Mouse (Mus musculus): ENCODE data around the gene Rab26. TPM values are rescaled to one million over a fixed set of nuclear protein-coding genes. Genes with fewer than 3 reads are reported as not detected.

Rab26 gene
- polyA plus RNA-seq, 1 experiment from 2014 or later = 5.7 TPM

DNA sequence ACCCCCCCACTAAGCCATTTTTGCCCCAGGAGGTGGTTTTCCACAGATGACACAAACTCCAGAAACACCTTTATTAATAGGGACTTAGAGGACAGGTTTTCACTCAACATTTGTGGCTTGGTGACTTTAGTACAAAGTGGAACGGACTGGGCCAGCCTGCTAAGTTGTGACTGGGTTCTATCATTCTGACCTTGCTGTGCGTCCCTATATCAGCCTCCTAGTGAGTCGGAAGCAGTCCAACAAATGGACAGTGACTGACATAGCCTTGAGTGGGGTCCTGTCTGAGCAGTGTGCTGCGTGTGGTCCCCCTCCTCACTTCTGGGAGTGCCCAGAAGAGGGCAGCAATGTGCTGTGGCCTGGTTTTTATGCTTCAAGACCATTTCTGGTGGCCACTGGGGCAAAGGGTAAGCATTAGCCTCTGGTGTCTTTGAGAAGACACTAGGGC, 5.0 kb downstream of the Rab26 start:
- ATAC-seq (replicated peaks; ENCODE audit: low FRiP score, low TSS enrichment, low read depth) = no peak
- peak; percentile 89 for DNase-seq (ENCODE audit: low spot score)
- Histone ChIP-seq H3K27me3 (replicated peaks; ENCODE audit: control insufficient read depth, insufficient read depth, low read length) (no peaks in the 10 kb centered on the region), H3K27ac (ENCODE audit: low read depth) (peak overlapping the region; percentile 74), H3K4me1 (replicated peaks; ENCODE audit: control insufficient read depth, insufficient read depth, low read length) (peaks cover 41% of the 10 kb centered on the region), H3K9me3 (ENCODE audit: control insufficient read depth, low read length) (no peaks in the 10 kb centered on the region), H3K9ac (ENCODE audit: low read length) (peak overlapping the region; percentile 93), H3K4me3 (ENCODE audit: low read depth, low read length) (peak overlapping the region; percentile 87), H3K36me3 (ENCODE audit: control insufficient read depth, insufficient read depth, low read length) (peaks cover 28% of the 10 kb centered on the region), H3K4me2 (ENCODE audit: low read length) (peak overlapping the region; percentile 97)
- WGBS = under 1% methylated on average over 4 of the region's 4 CpGs

DNA sequence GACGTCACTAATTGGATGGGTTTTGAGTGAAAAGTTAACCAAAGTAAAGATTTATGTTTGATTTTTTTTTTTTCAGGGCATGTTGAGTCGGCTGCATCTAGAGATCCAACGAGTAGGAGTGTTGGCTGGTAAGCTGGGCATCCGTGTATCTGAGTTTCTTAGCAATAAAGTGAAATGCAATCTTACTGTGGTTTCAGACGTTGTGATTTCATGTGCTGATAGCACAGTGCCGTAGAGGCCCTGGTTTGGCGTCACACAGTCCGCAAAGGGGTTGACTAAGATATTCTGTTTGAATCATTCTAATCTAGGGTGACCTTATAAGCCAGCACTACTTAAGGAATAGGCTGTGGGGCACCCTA, 5.5 kb downstream of the Rab26 start:
- Histone ChIP-seq H3K9me3 (ENCODE audit: control insufficient read depth, low read length) (no peaks in the 10 kb centered on the region), H3K36me3 (ENCODE audit: control insufficient read depth, insufficient read depth, low read length) (peaks cover 28% of the 10 kb centered on the region), H3K4me1 (replicated peaks; ENCODE audit: control insufficient read depth, insufficient read depth, low read length) (peaks cover 41% of the 10 kb centered on the region), H3K27ac (ENCODE audit: low read depth) (peak overlapping the region; percentile 74), H3K27me3 (replicated peaks; ENCODE audit: control insufficient read depth, insufficient read depth, low read length) (no peaks in the 10 kb centered on the region), H3K9ac (ENCODE audit: low read length) (peak overlapping the region; percentile 93), H3K4me2 (ENCODE audit: low read length) (peak overlapping the region; percentile 97), H3K4me3 (ENCODE audit: low read depth, low read length) (peak overlapping the region; percentile 87)
- ATAC-seq (replicated peaks; ENCODE audit: low FRiP score, low TSS enrichment, low read depth) = no peak
- WGBS = under 1% methylated on average over 8 of the region's 8 CpGs
- DNase-seq (ENCODE audit: low spot score) = no peak

DNA sequence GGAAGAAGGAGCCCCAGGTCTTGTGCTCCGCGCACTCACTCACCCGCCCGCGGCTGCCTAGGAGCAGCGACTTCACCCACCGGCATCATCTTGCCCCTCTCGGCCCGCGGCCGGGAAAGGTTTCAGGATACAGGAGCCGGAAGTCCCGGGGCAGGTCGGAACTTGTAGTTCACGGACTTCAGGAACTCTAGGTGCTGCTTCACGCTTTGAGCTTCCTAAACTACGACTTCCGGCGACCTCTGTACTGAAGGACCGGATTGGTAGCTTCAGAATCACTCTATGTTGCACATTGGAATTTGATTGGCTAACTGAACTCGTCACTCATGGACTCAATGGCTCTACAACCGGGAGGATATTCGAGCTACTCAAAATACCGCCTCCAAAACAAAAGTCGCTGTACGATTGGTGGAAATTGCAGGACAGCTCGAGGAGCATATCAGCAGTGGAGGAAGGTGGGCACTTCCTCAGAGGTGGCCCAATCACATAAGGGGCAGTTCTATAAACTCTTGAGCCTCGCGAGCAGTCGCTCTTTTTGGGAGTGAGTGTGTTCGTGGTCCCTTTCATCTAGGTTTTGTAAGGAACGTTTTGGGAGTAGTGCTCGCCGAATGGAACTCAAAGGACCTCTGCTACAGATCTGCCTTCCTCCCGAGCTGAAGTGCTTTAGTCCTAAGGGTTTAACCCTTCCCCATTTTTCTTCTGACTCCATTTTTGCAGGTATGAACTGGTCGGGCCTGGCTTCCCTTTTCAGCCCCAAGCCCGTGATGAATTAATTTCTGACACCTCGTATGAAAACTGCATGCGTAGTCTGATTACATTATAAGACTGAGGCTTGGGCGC, 6.1 kb downstream of the Rab26 start, which contains the start of gene Traf7:
TSS of gene Traf7 (minus strand) at position 216 of the 837 bp plus-strand sequence.
- peaks cover 28% of the 10 kb centered on the region for H3K36me3 ChIP-seq (ENCODE audit: control insufficient read depth, insufficient read depth, low read length)
- H3K27ac ChIP-seq (ENCODE audit: low read depth) = peak within 1 kb of the TSS; percentile 80
- WGBS = under 1% methylated on average over 40 of the region's 40 CpGs
- H3K27me3 ChIP-seq (replicated peaks; ENCODE audit: control insufficient read depth, insufficient read depth, low read length) = no peaks in the 10 kb centered on the region
- H3K4me1 ChIP-seq (replicated peaks; ENCODE audit: control insufficient read depth, insufficient read depth, low read length) = peaks cover 37% of the 10 kb centered on the region
- peak within 1 kb of the TSS; percentile 93 for H3K9ac ChIP-seq (ENCODE audit: low read length)
- peak within 1 kb of the TSS; percentile 87 for H3K4me3 ChIP-seq (ENCODE audit: low read depth, low read length)
- peak; percentile 91 for DNase-seq (ENCODE audit: low spot score)
- H3K4me2 ChIP-seq (ENCODE audit: low read length) = peak within 1 kb of the TSS; percentile 97
- ATAC-seq (replicated peaks; ENCODE audit: low FRiP score, low TSS enrichment, low read depth) = peak; percentile 95
- no peaks in the 10 kb centered on the region for H3K9me3 ChIP-seq (ENCODE audit: control insufficient read depth, low read length)

DNA sequence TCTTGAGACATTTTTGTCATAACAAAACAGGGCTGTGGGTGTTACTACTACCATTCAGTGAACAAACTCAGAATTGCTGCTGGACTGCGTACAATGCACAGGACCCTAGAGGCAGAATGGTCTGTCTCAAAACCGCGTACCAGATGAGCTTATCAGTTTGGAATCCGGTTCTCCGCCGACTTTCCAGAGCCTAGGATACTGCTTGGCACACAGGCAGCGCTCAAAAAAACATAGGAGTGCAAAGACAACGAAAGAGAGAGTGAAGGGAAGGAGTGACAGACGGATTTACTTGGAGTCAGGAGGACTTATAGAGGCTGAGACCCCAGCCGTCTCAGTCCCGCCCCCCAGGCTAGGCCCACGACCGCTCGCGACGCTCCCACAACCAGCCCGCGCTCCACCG, 6.7 kb downstream of the Rab26 start:
- Histone ChIP-seq H3K4me2 (ENCODE audit: low read length) (peak overlapping the region; percentile 82), H3K9me3 (ENCODE audit: control insufficient read depth, low read length) (no peaks in the 10 kb centered on the region), H3K36me3 (ENCODE audit: control insufficient read depth, insufficient read depth, low read length) (peaks cover 28% of the 10 kb centered on the region), H3K4me1 (replicated peaks; ENCODE audit: control insufficient read depth, insufficient read depth, low read length) (peaks cover 34% of the 10 kb centered on the region), H3K27me3 (replicated peaks; ENCODE audit: control insufficient read depth, insufficient read depth, low read length) (no peaks in the 10 kb centered on the region), H3K4me3 (ENCODE audit: low read depth, low read length) (peak overlapping the region; percentile 87), H3K9ac (ENCODE audit: low read length) (peak overlapping the region; percentile 79), H3K27ac (ENCODE audit: low read depth) (peak overlapping the region; percentile 80)
- ATAC-seq (replicated peaks; ENCODE audit: low FRiP score, low TSS enrichment, low read depth) = no peak; the same call in 1 of the 2 replicates
- WGBS = under 1% methylated on average over 19 of the region's 19 CpGs
- no peak for DNase-seq (ENCODE audit: low spot score)

DNA sequence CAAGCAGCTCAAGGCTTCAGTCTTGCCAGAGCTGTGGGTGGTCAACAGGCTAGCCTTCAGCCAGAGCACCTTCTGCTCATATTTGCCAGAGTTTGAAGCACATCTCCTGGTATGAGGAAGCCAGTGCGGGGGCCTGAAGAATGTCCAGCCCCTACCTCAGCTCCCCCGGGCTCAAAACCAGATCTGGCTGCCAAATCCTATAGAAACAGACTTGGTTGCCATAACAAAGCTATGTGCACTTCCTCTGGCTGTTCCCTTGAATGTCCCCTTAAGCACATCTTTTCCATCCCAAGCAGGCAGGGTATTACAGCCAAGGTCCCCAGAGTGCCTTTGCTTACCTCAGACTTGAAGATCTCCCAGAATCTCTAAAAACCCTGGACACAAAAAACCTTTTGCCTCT, 9.3 kb downstream of the Rab26 start:
- H3K9ac ChIP-seq (ENCODE audit: low read length) = peak overlapping the region; percentile 1; the same call in 1 of the 2 replicates

DNA sequence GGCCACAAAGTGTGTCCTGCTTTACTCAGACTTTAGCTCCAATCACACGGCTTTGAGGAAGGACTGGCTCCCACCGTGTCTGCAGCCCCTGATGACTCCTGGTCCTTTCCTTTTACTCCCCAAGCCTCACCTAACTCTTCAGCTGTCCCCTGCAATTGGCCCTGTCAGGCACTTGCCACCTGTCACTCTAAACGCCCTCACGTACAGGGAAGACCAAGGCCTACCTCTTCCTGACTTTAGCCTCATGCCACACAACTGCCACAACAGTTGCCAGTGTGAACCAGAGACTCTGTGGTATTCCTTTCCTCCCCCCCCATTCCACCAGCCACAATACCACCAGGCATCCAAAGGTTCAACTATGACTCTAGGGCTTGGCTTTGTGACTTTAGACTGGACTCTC, 13.6 kb downstream of the Rab26 start:
- Histone ChIP-seq H3K27me3 (replicated peaks; ENCODE audit: control insufficient read depth, insufficient read depth, low read length) (no peaks in the 10 kb centered on the region), H3K9me3 (ENCODE audit: control insufficient read depth, low read length) (no peaks in the 10 kb centered on the region), H3K4me1 (replicated peaks; ENCODE audit: control insufficient read depth, insufficient read depth, low read length) (peaks cover 3% of the 10 kb centered on the region; the same call in 1 of the 2 replicates), H3K36me3 (ENCODE audit: control insufficient read depth, insufficient read depth, low read length) (peaks cover 44% of the 10 kb centered on the region), H3K4me2 (ENCODE audit: low read length) (no peak overlapping the region), H3K9ac (ENCODE audit: low read length) (no peak overlapping the region), H3K4me3 (ENCODE audit: low read depth, low read length) (no peak overlapping the region), H3K27ac (ENCODE audit: low read depth) (no peak overlapping the region)
- DNase-seq (ENCODE audit: low spot score) (no peak), ATAC-seq (replicated peaks; ENCODE audit: low FRiP score, low TSS enrichment, low read depth) (no peak)
- 72% methylated on average over 4 of the region's 4 CpGs for WGBS

More for the DNA sequence above, 9.3 kb downstream of the Rab26 start:
- H3K9me3 ChIP-seq (ENCODE audit: control insufficient read depth, low read length) = no peaks in the 10 kb centered on the region
- no peaks in the 10 kb centered on the region for H3K27me3 ChIP-seq (replicated peaks; ENCODE audit: control insufficient read depth, insufficient read depth, low read length)
- no peak overlapping the region for H3K4me2 ChIP-seq (ENCODE audit: low read length)
- peaks cover 16% of the 10 kb centered on the region for H3K36me3 ChIP-seq (ENCODE audit: control insufficient read depth, insufficient read depth, low read length)
- DNase-seq (ENCODE audit: low spot score) (no peak), ATAC-seq (replicated peaks; ENCODE audit: low FRiP score, low TSS enrichment, low read depth) (no peak)
- H3K4me3 ChIP-seq (ENCODE audit: low read depth, low read length) = no peak overlapping the region
- no peak overlapping the region for H3K27ac ChIP-seq (ENCODE audit: low read depth)
- H3K4me1 ChIP-seq (replicated peaks; ENCODE audit: control insufficient read depth, insufficient read depth, low read length) = peaks cover 25% of the 10 kb centered on the region
- WGBS = 60% methylated on average over 2 of the region's 2 CpGs

DNA sequence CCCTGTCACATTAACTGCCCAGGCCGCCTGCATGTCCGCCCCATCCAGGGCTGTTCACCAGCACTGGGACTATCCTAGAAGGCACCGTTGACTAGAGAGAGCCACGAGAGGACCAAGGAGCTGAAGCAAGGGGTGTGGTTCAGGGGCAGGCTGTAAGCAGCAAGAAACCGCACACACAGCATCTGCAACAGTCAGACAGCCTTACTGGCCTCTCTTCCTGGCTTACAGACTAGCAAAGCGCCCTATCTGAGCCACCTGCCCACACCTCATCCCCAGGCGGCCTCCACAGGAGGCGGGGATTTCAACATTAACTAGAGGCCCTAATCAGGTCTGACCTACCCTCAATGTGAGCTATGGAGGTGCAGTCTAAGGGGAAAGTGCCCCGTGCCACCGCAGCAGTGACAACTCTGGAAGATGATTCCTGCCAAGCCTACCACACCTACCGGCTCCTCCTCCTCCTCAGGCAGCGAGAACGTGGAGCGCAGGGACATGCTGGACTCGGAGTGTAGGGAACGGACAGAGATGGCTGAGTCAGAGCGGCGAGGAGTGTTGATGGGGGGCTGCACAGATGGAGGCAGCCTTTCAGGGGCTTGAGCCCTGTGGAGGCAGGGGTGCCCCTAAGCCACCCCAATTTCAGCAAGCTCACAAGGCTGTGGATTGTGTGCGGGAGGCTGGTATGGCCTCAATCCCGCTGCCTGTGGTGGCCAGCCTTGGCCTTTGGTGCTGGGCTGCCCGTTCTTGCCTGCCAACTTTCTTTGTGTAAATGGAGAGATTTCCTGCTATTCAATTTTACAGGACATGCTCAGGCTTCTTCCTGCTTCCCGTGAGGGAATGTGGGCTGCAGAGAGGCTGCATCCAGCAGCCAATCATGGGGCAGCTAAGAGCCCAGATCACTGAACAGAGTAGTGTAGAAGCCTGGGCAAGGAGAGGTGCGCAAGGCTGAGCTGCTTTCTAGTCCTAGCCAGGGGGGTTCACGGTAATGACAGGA, 19.4 kb downstream of the Rab26 start:
- no peak overlapping the region for H3K9ac ChIP-seq (ENCODE audit: low read length)
- no peak; the same call in 1 of the 2 replicates for ATAC-seq (replicated peaks; ENCODE audit: low FRiP score, low TSS enrichment, low read depth)

DNA sequence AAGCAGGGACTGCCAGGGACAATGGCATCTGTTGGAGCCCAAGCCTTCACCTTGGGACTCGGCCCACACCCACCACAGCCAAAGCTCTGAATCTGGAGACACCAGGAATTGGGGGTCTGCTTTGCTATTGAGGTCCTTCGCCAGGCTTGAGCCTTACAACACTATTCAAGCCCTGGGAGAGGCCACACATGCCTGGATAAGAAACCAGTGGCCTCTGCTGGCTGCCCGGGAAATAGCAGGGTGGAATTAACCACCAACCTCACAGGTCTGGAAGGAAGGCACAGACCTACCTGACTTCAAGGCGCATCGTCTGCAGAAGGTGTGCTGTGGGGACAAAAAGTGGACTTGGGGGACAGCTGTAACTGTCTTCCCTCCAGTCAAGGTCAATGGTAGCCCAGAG, 20.4 kb downstream of the Rab26 start:
- WGBS = 50% methylated on average over 5 of the region's 5 CpGs
- H3K4me1 ChIP-seq (replicated peaks; ENCODE audit: control insufficient read depth, insufficient read depth, low read length) = no peaks in the 10 kb centered on the region
- no peaks in the 10 kb centered on the region for H3K9me3 ChIP-seq (ENCODE audit: control insufficient read depth, low read length)
- peak; percentile 57; the same call in 1 of the 2 replicates for ATAC-seq (replicated peaks; ENCODE audit: low FRiP score, low TSS enrichment, low read depth)
- no peaks in the 10 kb centered on the region for H3K27me3 ChIP-seq (replicated peaks; ENCODE audit: control insufficient read depth, insufficient read depth, low read length)
- no peak overlapping the region for H3K4me3 ChIP-seq (ENCODE audit: low read depth, low read length)
- H3K4me2 ChIP-seq (ENCODE audit: low read length) = no peak overlapping the region
- H3K36me3 ChIP-seq (ENCODE audit: control insufficient read depth, insufficient read depth, low read length) = peaks cover 93% of the 10 kb centered on the region
- peak; percentile 75 for DNase-seq (ENCODE audit: low spot score)
- H3K27ac ChIP-seq (ENCODE audit: low read depth) = no peak overlapping the region
- no peak overlapping the region for H3K9ac ChIP-seq (ENCODE audit: low read length)

More for the DNA sequence above, 19.4 kb downstream of the Rab26 start:
- no peak for DNase-seq (ENCODE audit: low spot score)
- Histone ChIP-seq H3K27me3 (replicated peaks; ENCODE audit: control insufficient read depth, insufficient read depth, low read length) (no peaks in the 10 kb centered on the region), H3K27ac (ENCODE audit: low read depth) (peak overlapping the region; percentile 47; the same call in 1 of the 2 replicates), H3K9me3 (ENCODE audit: control insufficient read depth, low read length) (no peaks in the 10 kb centered on the region), H3K4me2 (ENCODE audit: low read length) (no peak overlapping the region), H3K4me3 (ENCODE audit: low read depth, low read length) (no peak overlapping the region), H3K4me1 (replicated peaks; ENCODE audit: control insufficient read depth, insufficient read depth, low read length) (no peaks in the 10 kb centered on the region), H3K36me3 (ENCODE audit: control insufficient read depth, insufficient read depth, low read length) (peaks cover 90% of the 10 kb centered on the region)
- 86% methylated on average over 24 of the region's 24 CpGs for WGBS
